Mouse (Mus musculus) kidney, adult 8-10 months (tissue): ENCODE measurements around the gene Foxp4.
A peak's percentile ranks its signal among the peaks of the same experiment; 100 is the strongest.

Experiments
- DNase-seq, 2 experiments: peaks; one replicate each; pipeline ENCODE4 v3.0.0; 2022

Gene Foxp4

GRCm38 (mm10) chr17:47850639-47851314, 73.7 kb downstream of the Foxp4 start:
- DNase-seq: no peak

DNA sequence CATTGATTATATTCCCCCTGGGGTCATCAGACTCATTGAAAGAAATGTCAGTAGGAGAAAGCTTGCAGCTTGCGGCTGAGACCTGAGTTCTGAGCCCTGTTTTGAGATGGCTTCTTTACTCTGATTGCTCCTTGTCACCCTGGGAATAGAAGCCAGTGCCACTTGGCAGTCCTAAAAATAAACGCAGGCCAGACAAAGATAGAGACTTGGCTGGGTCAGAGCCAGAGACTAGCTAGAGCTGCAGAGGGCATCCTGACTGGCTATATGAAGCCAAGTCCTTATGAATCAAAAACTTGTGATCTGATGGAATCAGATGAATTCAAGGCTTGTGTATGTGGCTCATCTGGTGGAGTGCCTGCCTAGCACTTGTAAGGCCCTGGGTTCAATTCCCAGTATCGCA, 74.4 kb downstream of the Foxp4 start:
- DNase-seq: no peak

GRCm38 (mm10) chr17:47847985-47848384, 76.5 kb downstream of the Foxp4 start:
- DNase-seq: no peak

- DNase-seq: no peak
Observed at GRCm38 (mm10) chr17:47845609-47846008, 78.8 kb downstream of the Foxp4 start.

GRCm38 (mm10) chr17:47843465-47843864, 81.0 kb downstream of the Foxp4 start:
- DNase-seq: no peak

DNA sequence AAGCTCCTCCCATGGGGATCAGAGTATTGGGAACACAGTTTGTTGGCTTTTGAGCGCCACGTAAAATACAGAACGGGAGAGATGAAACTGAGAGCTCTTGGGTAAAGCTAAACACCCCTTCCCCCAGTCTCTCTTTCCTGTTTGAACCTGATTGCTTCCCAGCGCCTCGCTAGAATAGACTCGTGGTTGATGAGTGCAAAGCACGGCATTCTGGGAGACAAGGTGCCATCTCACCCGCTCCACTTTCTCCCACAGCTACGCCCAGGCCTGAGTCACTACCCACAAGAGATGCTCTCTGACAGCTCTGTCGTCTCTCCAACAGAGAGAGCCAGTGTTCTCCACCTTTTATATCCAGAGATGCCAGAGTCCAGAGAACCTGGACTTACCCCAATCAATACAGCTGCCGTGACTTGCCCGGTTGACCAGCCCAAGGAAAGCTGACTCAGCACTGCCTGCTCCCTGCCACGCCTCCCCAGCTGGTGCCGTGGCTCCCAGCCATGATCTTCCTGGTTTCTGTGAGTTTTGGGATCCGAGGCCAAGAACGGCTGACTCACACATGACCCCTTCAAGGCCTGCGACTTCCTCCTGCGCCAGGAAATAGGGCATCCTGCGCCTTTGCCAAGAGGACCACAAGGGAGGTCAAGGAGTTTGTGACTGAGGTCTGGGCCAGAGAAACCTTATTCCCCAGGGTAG, 82.4 kb downstream of the Foxp4 start:
- DNase-seq: peak; percentile 81

GRCm38 (mm10) chr17:47841521-47841920, 82.9 kb downstream of the Foxp4 start:
- no peak for DNase-seq

DNA sequence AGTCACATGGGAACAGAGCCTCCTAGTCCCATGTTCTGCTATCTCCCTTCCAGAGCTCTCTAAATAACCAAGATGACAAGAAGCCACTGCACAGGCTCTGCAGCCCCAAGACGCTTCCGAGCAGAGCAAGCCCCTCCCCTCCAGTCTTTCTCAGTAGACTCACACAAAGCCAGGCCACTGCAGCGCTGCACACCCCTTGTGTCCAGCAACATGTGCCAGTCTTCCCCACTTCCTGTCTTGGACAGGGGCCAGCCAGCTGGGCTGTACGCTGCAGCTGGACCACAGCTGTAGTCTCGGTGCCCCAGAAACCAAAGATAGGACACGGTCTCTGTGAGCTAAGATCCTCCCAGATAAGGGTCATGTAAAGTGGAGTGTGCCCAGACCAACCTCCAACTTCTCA, 86.6 kb downstream of the Foxp4 start:
- DNase-seq: no peak

DNA sequence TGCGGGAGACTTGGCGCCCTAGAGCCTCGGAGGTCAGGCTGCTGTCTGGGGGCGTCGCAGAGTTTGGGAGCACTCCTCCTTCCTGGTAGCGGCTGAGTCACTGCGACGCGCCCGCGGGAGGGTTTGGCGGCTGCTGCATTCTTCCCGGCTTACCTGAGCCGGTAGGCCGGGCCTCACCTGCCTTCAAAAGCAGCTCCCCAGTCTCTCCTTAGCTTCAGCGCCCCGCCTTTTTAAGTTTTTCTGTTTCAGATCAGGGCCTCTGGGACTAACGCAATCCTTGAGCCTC, 90.0 kb downstream of the Foxp4 start, which contains the start of gene Mdfi:
TSS of gene Mdfi (minus strand) at position 210 of the 286 bp plus-strand sequence.
- DNase-seq: no peak

GRCm38 (mm10) chr17:47833628-47834481, 90.6 kb downstream of the Foxp4 start:
- no peak for DNase-seq

DNA sequence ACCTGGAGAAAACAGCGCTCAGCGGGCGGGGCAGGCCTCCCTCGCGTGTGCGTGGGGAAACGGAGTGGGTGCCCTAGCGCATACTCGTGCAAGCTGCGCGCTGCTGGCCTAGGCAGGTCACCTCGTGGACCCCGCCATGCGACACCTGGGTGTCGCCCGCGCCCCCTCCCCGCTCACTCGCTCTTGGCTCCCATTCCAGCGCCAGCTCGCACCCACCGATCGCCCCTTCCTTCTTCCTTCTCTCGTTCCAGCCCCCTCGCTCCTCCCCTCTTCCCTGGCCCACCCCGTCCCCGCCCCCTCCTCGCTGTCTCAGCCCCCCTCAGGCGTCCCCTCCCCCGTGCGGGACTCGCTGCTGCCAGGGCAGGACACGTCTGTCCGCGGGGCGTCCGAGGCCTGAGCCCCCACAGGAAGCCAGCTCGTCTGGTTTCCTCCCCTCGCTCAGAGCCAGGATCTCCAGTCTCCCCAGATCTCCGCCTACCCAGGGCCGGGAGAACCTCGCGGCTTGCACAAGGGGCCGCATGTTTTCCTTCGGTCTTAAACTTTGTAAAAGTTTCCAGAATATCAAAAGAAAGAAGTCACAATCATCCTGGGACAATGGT, 91.3 kb downstream of the Foxp4 start:
- DNase-seq: peak in 1 of 2 experiments; percentile 7

- DNase-seq: no peak
Observed at GRCm38 (mm10) chr17:47832501-47833028, 91.9 kb downstream of the Foxp4 start.

GRCm38 (mm10) chr17:47831772-47832171, 92.7 kb downstream of the Foxp4 start:
- DNase-seq: no peak

- no peak for DNase-seq
Observed at GRCm38 (mm10) chr17:47831161-47831560, 93.3 kb downstream of the Foxp4 start.

GRCm38 (mm10) chr17:47821339-47821738, 103.1 kb downstream of the Foxp4 start:
- DNase-seq: no peak

- DNase-seq: no peak
Observed at GRCm38 (mm10) chr17:47818038-47818725, 106.3 kb downstream of the Foxp4 start.
